Mouse (Mus musculus): ENCODE measurements around the gene Pycr1.

The Pycr1 gene

GRCm38 (mm10) chr11:120606764-120607163, 36.8 kb downstream of the Pycr1 start:
- no peak for DNase-seq (ENCODE audit: low spot score in 2 of 2)

DNA sequence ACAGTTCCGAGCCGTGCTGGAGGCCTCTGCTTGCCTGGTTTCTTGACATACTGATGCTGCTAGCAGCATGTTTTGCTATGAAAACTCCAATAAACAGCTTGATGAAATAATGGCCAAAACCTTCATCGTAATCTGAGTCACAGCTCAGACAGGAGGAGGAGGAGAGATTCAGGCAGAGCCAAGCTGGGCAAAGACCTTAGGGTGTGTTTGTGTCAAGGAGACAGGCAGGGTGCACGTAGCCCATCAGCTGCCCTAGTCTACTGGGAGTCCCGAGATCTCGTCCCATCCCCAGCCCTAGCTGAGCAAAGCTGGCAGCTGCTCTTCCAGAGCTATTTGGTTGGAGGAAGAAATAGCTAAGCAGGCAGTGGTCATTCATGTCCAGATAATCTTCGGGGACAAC, 37.9 kb downstream of the Pycr1 start:
- no peak for DNase-seq (ENCODE audit: low spot score in 2 of 2)

GRCm38 (mm10) chr11:120603545-120603944, 40.0 kb downstream of the Pycr1 start:
- no peak for DNase-seq (ENCODE audit: low spot score in 2 of 2)

DNA sequence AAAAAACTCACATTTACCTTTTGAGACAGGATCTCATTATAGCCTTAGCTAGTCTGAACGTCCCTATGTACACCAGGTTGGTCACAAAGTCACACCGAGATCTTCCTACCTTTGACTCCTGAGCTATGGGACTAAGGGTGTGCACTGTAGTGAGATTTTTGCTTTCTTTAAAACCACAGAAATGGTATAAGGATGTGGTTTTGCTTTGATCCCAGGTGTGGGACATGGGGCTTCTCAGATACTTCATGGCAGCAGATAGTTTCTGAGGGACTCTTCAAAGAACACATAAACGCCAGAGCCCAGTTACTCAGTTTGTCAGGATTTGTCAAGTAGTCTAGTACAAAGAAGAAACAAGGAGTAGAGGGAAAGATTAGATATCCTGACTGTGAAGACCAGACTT, 42.9 kb downstream of the Pycr1 start:
- DNase-seq (ENCODE audit: low spot score in 2 of 2): no peak

GRCm38 (mm10) chr11:120598990-120599549, 44.5 kb downstream of the Pycr1 start:
- DNase-seq (ENCODE audit: low spot score in 2 of 2): no peak

- peak; percentile 82 to 88 for DNase-seq (ENCODE audit: low spot score in 2 of 2)
Observed at GRCm38 (mm10) chr11:120598283-120598989, 45.1 kb downstream of the Pycr1 start, which contains the start of the genes Alyref and Anapc11. TSS of gene Alyref (minus strand) at chr11:120598365. TSS of gene Anapc11 (plus strand) at chr11:120598421.

- DNase-seq (ENCODE audit: low spot score in 2 of 2): no peak
Observed at GRCm38 (mm10) chr11:120597240-120598235, 46.0 kb downstream of the Pycr1 start.

DNA sequence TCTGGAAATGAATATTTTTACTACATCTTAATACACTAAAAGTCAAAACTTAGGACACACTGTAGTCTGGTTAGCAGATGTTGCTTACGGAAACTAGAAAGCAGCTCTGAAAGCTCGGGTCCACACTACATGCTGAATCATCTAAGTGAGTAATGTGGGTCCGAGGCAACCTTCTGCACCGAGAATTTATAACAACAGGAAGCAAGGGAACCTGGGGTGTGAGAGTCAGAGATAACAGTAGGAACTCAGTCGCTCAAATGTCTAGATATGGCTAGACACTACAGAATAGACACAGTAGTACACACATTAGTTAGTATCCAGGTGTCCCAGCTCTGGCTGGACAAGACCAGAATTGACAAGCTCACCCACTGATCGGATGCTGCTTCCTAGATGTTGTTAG, 55.0 kb downstream of the Pycr1 start:
- DNase-seq (ENCODE audit: low spot score in 2 of 2): no peak

Data from frontal cortex, postnatal 14 days (tissue).